Mouse (Mus musculus): ENCODE results near the gene Car5a. TPM values are rescaled to one million over a fixed set of nuclear protein-coding genes. Genes with fewer than 3 reads are reported as not detected.

Gene Car5a
- polyA plus RNA-seq, 2 experiments, result 0.87 to 1.3 TPM

DNA sequence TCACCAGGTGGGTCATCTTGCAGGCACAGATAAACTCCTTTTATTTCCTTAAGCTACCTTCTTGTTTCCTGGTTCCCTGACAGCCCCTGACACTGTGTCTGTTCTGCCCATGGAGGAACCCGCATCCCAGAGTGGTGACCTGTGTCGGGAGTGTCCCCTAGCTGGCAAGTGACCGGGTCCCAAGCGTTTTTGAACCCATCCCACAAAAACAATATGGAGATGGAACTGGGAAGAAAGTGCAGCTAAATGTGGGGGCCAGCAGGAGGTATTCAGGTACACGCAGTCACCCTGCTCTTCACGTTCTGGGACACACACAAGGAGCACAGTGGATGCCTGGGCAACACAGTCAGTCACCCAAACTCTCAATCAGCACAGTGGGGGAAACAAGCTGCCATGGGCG, 1.6 kb upstream of the Car5a start:
- no peak overlapping the region for H3K9ac ChIP-seq (replicated peaks)
- TF ChIP-seq EP300 (IDR thresholded peaks at IDR 0.05; ENCODE audit: low read depth) (no peak), CTCF (IDR thresholded peaks at IDR 0.05; ENCODE audit: low read depth) (no peak)
- no peaks in the 10 kb centered on the region for H3K27me3 ChIP-seq (ENCODE audit: control insufficient read depth, insufficient read depth, low read length)
- ATAC-seq (ENCODE audit: insufficient read depth), result no peak
- H3K36me3 ChIP-seq (replicated peaks; ENCODE audit: control insufficient read depth, insufficient read depth, low read depth), result no peaks in the 10 kb centered on the region
- no peak overlapping the region for H3K27ac ChIP-seq
- WGBS (ENCODE audit: insufficient replicate concordance), result 75% methylated on average over 7 of the region's 7 CpGs
- H3K9me3 ChIP-seq (ENCODE audit: control insufficient read depth, low read length), result no peaks in the 10 kb centered on the region
- H3K4me2 ChIP-seq (ENCODE audit: low read depth), result peak overlapping the region; percentile 76; the same call in 1 of the 2 replicates
- no peak overlapping the region for H3K4me3 ChIP-seq (ENCODE audit: insufficient read depth in 1 of 2, low read depth in 2 of 2, low read length in 2 of 2)
- DNase-seq (ENCODE audit: low read depth in 3 of 3, low spot score in 3 of 3), result no peak
- H3K4me1 ChIP-seq (replicated peaks; ENCODE audit: control insufficient read depth in 2 of 2, insufficient read depth in 2 of 2, low read length in 1 of 2), result peaks cover 20 to 26% of the 10 kb centered on the region in 2 experiments

DNA sequence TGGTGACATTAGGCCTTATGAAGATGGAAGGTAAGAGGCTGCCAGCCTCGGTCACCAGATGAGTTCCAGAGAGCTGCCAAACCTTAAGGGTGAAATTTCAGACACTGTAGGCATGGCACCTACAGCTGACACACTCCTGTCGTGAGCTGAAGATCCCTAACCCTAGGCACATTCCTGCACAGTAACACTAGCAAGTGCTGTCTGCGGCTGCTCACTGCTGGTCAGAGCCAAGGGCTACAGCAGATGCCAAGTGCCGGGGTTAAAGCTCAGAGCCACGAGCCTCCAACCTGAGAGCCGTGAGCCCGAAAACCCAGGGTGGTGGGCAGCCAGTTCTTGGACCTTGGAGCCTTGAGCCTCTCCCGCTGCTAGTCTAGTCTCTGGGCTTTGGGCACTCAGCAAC, 988 bp downstream of the Car5a start:
- H3K9ac ChIP-seq (replicated peaks), result no peak overlapping the region
- TF ChIP-seq EP300 (IDR thresholded peaks at IDR 0.05; ENCODE audit: low read depth), result no peak
- no peak for TF ChIP-seq CTCF (IDR thresholded peaks at IDR 0.05; ENCODE audit: low read depth)
- no peak overlapping the region for H3K4me3 ChIP-seq (ENCODE audit: insufficient read depth in 1 of 2, low read depth in 2 of 2, low read length in 2 of 2)
- WGBS (ENCODE audit: insufficient replicate concordance), result 74% methylated on average over 8 of the region's 8 CpGs
- H3K9me3 ChIP-seq (ENCODE audit: control insufficient read depth, low read length), result no peaks in the 10 kb centered on the region
- no peak for ATAC-seq (ENCODE audit: insufficient read depth)
- H3K27ac ChIP-seq, result no peak overlapping the region
- no peak overlapping the region for H3K4me2 ChIP-seq (ENCODE audit: low read depth)
- H3K27me3 ChIP-seq (ENCODE audit: control insufficient read depth, insufficient read depth, low read length), result no peaks in the 10 kb centered on the region
- H3K4me1 ChIP-seq (replicated peaks; ENCODE audit: control insufficient read depth in 2 of 2, insufficient read depth in 2 of 2, low read length in 1 of 2), result peaks cover 13 to 18% of the 10 kb centered on the region in 2 experiments
- DNase-seq (ENCODE audit: low read depth in 3 of 3, low spot score in 3 of 3), result no peak
- no peaks in the 10 kb centered on the region for H3K36me3 ChIP-seq (replicated peaks; ENCODE audit: control insufficient read depth, insufficient read depth, low read depth)

GRCm38 (mm10) chr8:121943057-121943540, 1.6 kb downstream of the Car5a start:
- TF ChIP-seq EP300 (IDR thresholded peaks at IDR 0.05; ENCODE audit: low read depth), result no peak
- no peak for TF ChIP-seq CTCF (IDR thresholded peaks at IDR 0.05; ENCODE audit: low read depth)
- no peak overlapping the region for H3K4me2 ChIP-seq (ENCODE audit: low read depth)
- H3K27ac ChIP-seq, result no peak overlapping the region
- no peak overlapping the region for H3K4me3 ChIP-seq (ENCODE audit: insufficient read depth in 1 of 2, low read depth in 2 of 2, low read length in 2 of 2)
- 17% methylated on average over 2 of the region's 2 CpGs for WGBS (ENCODE audit: insufficient replicate concordance)
- H3K36me3 ChIP-seq (replicated peaks; ENCODE audit: control insufficient read depth, insufficient read depth, low read depth), result no peaks in the 10 kb centered on the region
- no peak for DNase-seq (ENCODE audit: low read depth in 3 of 3, low spot score in 3 of 3)
- H3K4me1 ChIP-seq (replicated peaks; ENCODE audit: control insufficient read depth in 2 of 2, insufficient read depth in 2 of 2, low read length in 1 of 2), result peaks cover 7 to 12% of the 10 kb centered on the region in 2 experiments
- H3K27me3 ChIP-seq (ENCODE audit: control insufficient read depth, insufficient read depth, low read length), result no peaks in the 10 kb centered on the region
- no peak for ATAC-seq (ENCODE audit: insufficient read depth)
- H3K9ac ChIP-seq (replicated peaks), result no peak overlapping the region
- H3K9me3 ChIP-seq (ENCODE audit: control insufficient read depth, low read length), result no peaks in the 10 kb centered on the region

GRCm38 (mm10) chr8:121938732-121939131, 6.0 kb downstream of the Car5a start:
- no peak overlapping the region for H3K27ac ChIP-seq
- no peak for TF ChIP-seq CTCF (IDR thresholded peaks at IDR 0.05; ENCODE audit: low read depth)
- 65% methylated on average over 7 of the region's 7 CpGs for WGBS (ENCODE audit: insufficient replicate concordance)
- no peak overlapping the region for H3K9ac ChIP-seq (replicated peaks)
- H3K9me3 ChIP-seq (ENCODE audit: control insufficient read depth, low read length), result no peaks in the 10 kb centered on the region
- H3K4me1 ChIP-seq (replicated peaks; ENCODE audit: control insufficient read depth in 2 of 2, insufficient read depth in 2 of 2, low read length in 1 of 2), result no peaks in the 10 kb centered on the region; a peak in 1 of 4 replicates
- no peak for DNase-seq (ENCODE audit: low read depth in 3 of 3, low spot score in 3 of 3)
- no peak overlapping the region for H3K4me2 ChIP-seq (ENCODE audit: low read depth)
- H3K27me3 ChIP-seq (ENCODE audit: control insufficient read depth, insufficient read depth, low read length), result no peaks in the 10 kb centered on the region
- no peaks in the 10 kb centered on the region for H3K36me3 ChIP-seq (replicated peaks; ENCODE audit: control insufficient read depth, insufficient read depth, low read depth)
- H3K4me3 ChIP-seq (ENCODE audit: insufficient read depth in 1 of 2, low read depth in 2 of 2, low read length in 2 of 2), result no peak overlapping the region
- ATAC-seq (ENCODE audit: insufficient read depth), result no peak

DNA sequence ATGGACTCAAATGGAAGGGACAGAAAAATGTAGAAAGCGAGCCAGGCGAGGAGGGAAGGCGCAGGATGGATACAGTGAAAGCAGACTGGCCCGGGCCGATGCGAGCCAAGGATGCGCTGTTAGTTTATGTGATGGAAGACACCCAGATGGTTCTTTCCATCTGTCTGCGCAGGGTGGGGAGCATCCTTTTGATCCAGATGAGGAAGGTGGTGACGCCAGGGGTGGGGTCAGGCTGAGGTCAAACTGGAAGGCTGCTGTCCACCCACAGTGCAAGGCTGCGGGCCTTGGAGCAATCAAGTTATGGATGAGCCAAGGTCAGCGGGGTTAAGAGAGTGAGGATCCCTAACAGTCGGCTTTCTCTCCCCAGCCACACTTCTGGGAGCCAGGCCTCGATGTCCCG, 8.3 kb downstream of the Car5a start:
- no peak for ATAC-seq (ENCODE audit: insufficient read depth)
- TF ChIP-seq EP300 (IDR thresholded peaks at IDR 0.05; ENCODE audit: low read depth), result no peak
- no peak for TF ChIP-seq CTCF (IDR thresholded peaks at IDR 0.05; ENCODE audit: low read depth)
- Histone ChIP-seq H3K4me1 (replicated peaks; ENCODE audit: control insufficient read depth in 2 of 2, insufficient read depth in 2 of 2, low read length in 1 of 2) (no peaks in the 10 kb centered on the region; a peak in 1 of 4 replicates), H3K36me3 (replicated peaks; ENCODE audit: control insufficient read depth, insufficient read depth, low read depth) (no peaks in the 10 kb centered on the region), H3K9me3 (ENCODE audit: control insufficient read depth, low read length) (no peaks in the 10 kb centered on the region), H3K4me3 (ENCODE audit: insufficient read depth in 1 of 2, low read depth in 2 of 2, low read length in 2 of 2) (no peak overlapping the region), H3K27me3 (ENCODE audit: control insufficient read depth, insufficient read depth, low read length) (no peaks in the 10 kb centered on the region), H3K4me2 (ENCODE audit: low read depth) (no peak overlapping the region), H3K9ac (replicated peaks) (no peak overlapping the region), H3K27ac (no peak overlapping the region)
- 77% methylated on average over 14 of the region's 14 CpGs for WGBS (ENCODE audit: insufficient replicate concordance)
- no peak for DNase-seq (ENCODE audit: low read depth in 3 of 3, low spot score in 3 of 3)
